1 mouse cellular context compared by ENCODE assay signal in genomic region chr7:44870614-44871013, GRCm38 (mm10).
TF ChIP-seq lines count a peak whose summit lies in the region.

No protein-coding gene starts in this region.

TF ChIP-seq in MEL, 35 proteins besides CTCF, POLR2A, EP300 and RAD21:
- no peak for TF ChIP-seq CHD2 (IDR thresholded peaks at IDR 0.05; ENCODE audit: low read length)
- no peak for TF ChIP-seq MAZ (IDR thresholded peaks at IDR 0.05; ENCODE audit: low read depth, low read length)
- no peak for TF ChIP-seq ELF1 (IDR thresholded peaks at IDR 0.05; ENCODE audit: low read depth, low read length)
- TF ChIP-seq NELFE (IDR thresholded peaks at IDR 0.05; ENCODE audit: low read depth, low read length): no peak
- no peak for TF ChIP-seq MAX (IDR thresholded peaks at IDR 0.05; ENCODE audit: low read length)
